Mouse (Mus musculus) forebrain, embryonic 15.5 days (tissue): ENCODE results near the gene Map2k7. TPM values are rescaled to one million over a fixed set of nuclear protein-coding genes. Genes with fewer than 3 reads are reported as not detected.
A peak's percentile ranks its signal among the peaks of the same experiment; 100 is the strongest.

Experiments
- ATAC-seq: fragments of 200-750 bp; cut with Nextera tagmentation; replicated peaks from 2 replicates; pipeline ENCODE4 v1.8.0; 2017; ENCODE audit warnings: mild to moderate bottlenecking, moderate TSS enrichment, moderate library complexity
- H3K27ac ChIP-seq: fragments of 300-500 bp; sonication (generic); replicated peaks from 2 replicates; pipeline ENCODE4 v1.5.1; 2015; ENCODE audit warnings: mild to moderate bottlenecking, inconsistent platforms
- H3K27me3 ChIP-seq: fragments of 300-500 bp; sonication (generic); 2 replicates; pipeline ENCODE4 v1.6.1; 2015; ENCODE audit warnings: inconsistent platforms
- H3K36me3 ChIP-seq: fragments of 300-500 bp; sonication (generic); 2 replicates; pipeline ENCODE4 v1.6.1; 2015; ENCODE audit warnings: mild to moderate bottlenecking, inconsistent platforms
- H3K4me1 ChIP-seq: fragments of 300-500 bp; sonication (generic); 2 replicates; pipeline ENCODE4 v1.6.1; 2015; ENCODE audit warnings: inconsistent platforms
- H3K4me2 ChIP-seq: fragments of 300-500 bp; sonication (generic); replicated peaks from 2 replicates; pipeline ENCODE4 v1.6.1; 2015; ENCODE audit warnings: mild to moderate bottlenecking, inconsistent platforms
- H3K4me3 ChIP-seq: fragments of 300-500 bp; sonication (generic); 2 replicates; pipeline ENCODE4 v1.5.1; 2015; ENCODE audit warnings: mild to moderate bottlenecking, inconsistent platforms
- H3K9ac ChIP-seq: fragments of 300-500 bp; sonication (generic); replicated peaks from 2 replicates; pipeline ENCODE4 v1.6.1; 2015; ENCODE audit warnings: mild to moderate bottlenecking, inconsistent platforms
- H3K9me3 ChIP-seq: fragments of 300-500 bp; sonication (generic); 2 replicates; pipeline ENCODE4 v1.6.1; 2016; ENCODE audit warnings: inconsistent platforms
- WGBS: fragments of 180-500 bp; shearing (Covaris S2); methylation state at CpG from one replicate; pipeline ENCODE4 v1.1.7; 2015; ENCODE audit warnings: mixed read lengths; 5-methylcytosine and 5-hydroxymethylcytosine counted together
- polyA plus RNA-seq: library from polyadenylated mRNA; unstranded; fragments of >200 nt; fragmentation: Nextera tagmentation; extraction: Ambion mirVana; gene quantifications from 2 replicates; pipeline ENCODE4 v1.2.1, GENCODE M21; 2015

Gene Map2k7
- polyA plus RNA-seq, 1 experiment from 2014 or later: 27.5 TPM

GRCm38 (mm10) chr8:4230612-4231351 is 7.8 kb upstream of the Map2k7 start:
- 65% methylated on average over 10 of the region's 10 CpGs for whole genome bisulfite sequencing
- Histone ChIP-seq H3K9me3 (no peaks in the 10 kb centered on the region), H3K36me3 (no peaks in the 10 kb centered on the region), H3K4me3 (no peak overlapping the region), H3K27me3 (0 out of 2 replicates have a peak, but pooled peaks cover 6% of the 10 kb centered on the region), H3K27ac (no peak overlapping the region), H3K4me2 (no peak overlapping the region), H3K4me1 (peaks cover 7% of the 10 kb centered on the region; the same call in 1 of the 2 replicates), H3K9ac (no peak overlapping the region)
- ATAC-seq: no peak

GRCm38 (mm10) chr8:4237814-4238433 is 616 bp upstream of the Map2k7 start:
- H3K27ac ChIP-seq: peak overlapping the region; percentile 91
- no peaks in the 10 kb centered on the region for H3K9me3 ChIP-seq
- H3K4me2 ChIP-seq: peak overlapping the region; percentile 52
- peak overlapping the region; percentile 63 for H3K4me3 ChIP-seq
- H3K4me1 ChIP-seq: peaks cover 29% of the 10 kb centered on the region
- peak overlapping the region; percentile 57 for H3K9ac ChIP-seq
- WGBS: 18% methylated on average over 15 of the region's 15 CpGs
- no peak; the same call in 1 of the 2 replicates for ATAC-seq
- no peaks in the 10 kb centered on the region for H3K27me3 ChIP-seq
- H3K36me3 ChIP-seq: peaks cover 3% of the 10 kb centered on the region; the same call in 1 of the 2 replicates

GRCm38 (mm10) chr8:4239193-4239890 is 802 bp downstream of the Map2k7 start:
- 13% methylated on average over 19 of the region's 19 CpGs for WGBS
- Histone ChIP-seq H3K4me1 (peaks cover 29% of the 10 kb centered on the region), H3K9me3 (no peaks in the 10 kb centered on the region), H3K4me3 (peak overlapping the region; percentile 63), H3K27me3 (no peaks in the 10 kb centered on the region), H3K9ac (peak overlapping the region; percentile 63), H3K27ac (peak overlapping the region; percentile 91), H3K36me3 (peaks cover 17% of the 10 kb centered on the region), H3K4me2 (peak overlapping the region; percentile 80)
- ATAC-seq: peak; percentile 44

GRCm38 (mm10) chr8:4245061-4245460 is 6.5 kb downstream of the Map2k7 start:
- Histone ChIP-seq H3K4me2 (no peak overlapping the region), H3K27ac (no peak overlapping the region), H3K27me3 (no peaks in the 10 kb centered on the region), H3K9me3 (no peaks in the 10 kb centered on the region), H3K36me3 (peaks cover 55% of the 10 kb centered on the region), H3K9ac (no peak overlapping the region), H3K4me3 (no peak overlapping the region), H3K4me1 (peaks cover 12% of the 10 kb centered on the region)
- WGBS: 93% methylated on average over 5 of the region's 5 CpGs
- ATAC-seq: no peak

GRCm38 (mm10) chr8:4245737-4246136 is 7.2 kb downstream of the Map2k7 start:
- Histone ChIP-seq H3K4me2 (no peak overlapping the region), H3K36me3 (peaks cover 55% of the 10 kb centered on the region), H3K27ac (no peak overlapping the region), H3K27me3 (no peaks in the 10 kb centered on the region), H3K4me3 (no peak overlapping the region), H3K9me3 (no peaks in the 10 kb centered on the region), H3K9ac (no peak overlapping the region), H3K4me1 (peaks cover 11% of the 10 kb centered on the region)
- no peak for ATAC-seq
- 80% methylated on average over 13 of the region's 13 CpGs for WGBS

GRCm38 (mm10) chr8:4247241-4247640 is 8.7 kb downstream of the Map2k7 start:
- peaks cover 8% of the 10 kb centered on the region for H3K4me1 ChIP-seq
- H3K9ac ChIP-seq: no peak overlapping the region
- no peaks in the 10 kb centered on the region for H3K9me3 ChIP-seq
- H3K36me3 ChIP-seq: peaks cover 55% of the 10 kb centered on the region
- H3K4me3 ChIP-seq: no peak overlapping the region
- ATAC-seq: no peak
- no peak overlapping the region for H3K27ac ChIP-seq
- 93% methylated on average over 8 of the region's 8 CpGs for WGBS
- no peak overlapping the region for H3K4me2 ChIP-seq
- H3K27me3 ChIP-seq: no peaks in the 10 kb centered on the region

GRCm38 (mm10) chr8:4247951-4248540 is 9.5 kb downstream of the Map2k7 start, which contains the start of gene Tgfbr3l:
Tgfbr3l (plus strand) TSS chr8:4248214.
- Histone ChIP-seq H3K27ac (no peak within 1 kb of the TSS), H3K9ac (no peak within 1 kb of the TSS), H3K4me1 (peaks cover 13% of the 10 kb centered on the region), H3K4me3 (no peak within 1 kb of the TSS), H3K27me3 (no peaks in the 10 kb centered on the region), H3K36me3 (peaks cover 51% of the 10 kb centered on the region), H3K4me2 (no peak within 1 kb of the TSS), H3K9me3 (no peaks in the 10 kb centered on the region)
- ATAC-seq: no peak
- WGBS: 77% methylated on average over 15 of the region's 15 CpGs

GRCm38 (mm10) chr8:4249213-4249612 is 10.7 kb downstream of the Map2k7 start:
- peaks cover 40% of the 10 kb centered on the region for H3K36me3 ChIP-seq
- ATAC-seq: no peak
- H3K4me1 ChIP-seq: peaks cover 21% of the 10 kb centered on the region
- H3K27me3 ChIP-seq: no peaks in the 10 kb centered on the region
- no peaks in the 10 kb centered on the region for H3K9me3 ChIP-seq
- no peak overlapping the region for H3K4me3 ChIP-seq
- H3K27ac ChIP-seq: no peak overlapping the region
- H3K4me2 ChIP-seq: no peak overlapping the region
- 22% methylated on average over 29 of the region's 29 CpGs for WGBS
- H3K9ac ChIP-seq: no peak overlapping the region

- no peak overlapping the region for H3K4me3 ChIP-seq
- peaks cover 31% of the 10 kb centered on the region for H3K4me1 ChIP-seq
- ATAC-seq: peak; percentile 20; the same call in 1 of the 2 replicates
- no peaks in the 10 kb centered on the region for H3K27me3 ChIP-seq
- H3K27ac ChIP-seq: no peak overlapping the region
- no peak overlapping the region for H3K4me2 ChIP-seq
- H3K36me3 ChIP-seq: peaks cover 38% of the 10 kb centered on the region
- H3K9me3 ChIP-seq: no peaks in the 10 kb centered on the region
- H3K9ac ChIP-seq: no peak overlapping the region
- 33% methylated on average over 26 of the region's 26 CpGs for WGBS
These were observed 11.9 kb downstream of the Map2k7 start for GRCm38 (mm10) chr8:4250306-4250970.

- peak overlapping the region; percentile 51 for H3K9ac ChIP-seq
- peak overlapping the region; percentile 95 for H3K27ac ChIP-seq
- 43% methylated on average over 8 of the region's 8 CpGs for WGBS
- ATAC-seq: peak; percentile 0; the same call in 1 of the 2 replicates
- no peaks in the 10 kb centered on the region for H3K9me3 ChIP-seq
- peaks cover 46% of the 10 kb centered on the region for H3K4me1 ChIP-seq
- no peaks in the 10 kb centered on the region for H3K27me3 ChIP-seq
- H3K36me3 ChIP-seq: peaks cover 36% of the 10 kb centered on the region
- H3K4me2 ChIP-seq: peak overlapping the region; percentile 72
- peak overlapping the region; percentile 89 for H3K4me3 ChIP-seq
These were observed 13.7 kb downstream of the Map2k7 start for GRCm38 (mm10) chr8:4252116-4252760.
